Mouse (Mus musculus) kidney, adult 2 months (tissue): ENCODE measurements around the gene Chrm3. TPM values are rescaled to one million over a fixed set of nuclear protein-coding genes. Genes with fewer than 3 reads are reported as not detected.
"Not testable (repeated sequence)": the region's sequence is repeated elsewhere in the genome, so short reads cannot be mapped to it uniquely, and the experiment has no call there.

Experiments
- DNase-seq: peaks from one replicate; pipeline ENCODE4 v3.0.0; 2021
- H3K27ac ChIP-seq: fragments of 200-500 bp; 2 replicates; pipeline ENCODE4 v1.5.1; 2012; ENCODE audit warnings: low read depth, low read length, control low read depth, inconsistent platforms; ENCODE audit not compliant: insufficient read depth
- H3K27me3 ChIP-seq: fragments of 200-500 bp; replicated peaks from 2 replicates; pipeline ENCODE4 v1.6.1; 2012; ENCODE audit warnings: mild to moderate bottlenecking, moderate library complexity, low read length, inconsistent platforms; ENCODE audit not compliant: control insufficient read depth, insufficient read depth
- H3K36me3 ChIP-seq: fragments of 200-500 bp; 2 replicates; pipeline ENCODE4 v1.6.1; 2012; ENCODE audit warnings: mild to moderate bottlenecking, moderate library complexity, low read length, inconsistent platforms; ENCODE audit not compliant: control insufficient read depth, insufficient read depth
- H3K4me1 ChIP-seq: fragments of 200-500 bp; 2 replicates; pipeline ENCODE4 v1.6.1; 2011; ENCODE audit warnings: low read length; ENCODE audit not compliant: control insufficient read depth, insufficient read depth
- H3K4me3 ChIP-seq: fragments of 200-500 bp; 2 replicates; pipeline ENCODE4 v1.5.1; 2011; ENCODE audit warnings: mild to moderate bottlenecking, low read depth, low read length, control low read depth; ENCODE audit not compliant: insufficient read depth
- CTCF ChIP-seq: fragments of 200-500 bp; conservative IDR thresholded peaks from 2 replicates; pipeline ENCODE4 v1.5.1; 2011; ENCODE audit warnings: low read depth, mild to moderate bottlenecking, control low read depth, low read length, moderate library complexity, mixed read lengths; ENCODE audit not compliant: insufficient read depth, insufficient read length
- POLR2A ChIP-seq: fragments of 200-500 bp; IDR thresholded peaks from one replicate; pipeline ENCODE4 v1.6.1; 2011; ENCODE audit warnings: low read depth, low read length, control low read depth
- WGBS: fragments of 180-500 bp; shearing (Covaris S2); methylation state at CpG from one replicate; pipeline ENCODE4 v1.1.7; 2018; 5-methylcytosine and 5-hydroxymethylcytosine counted together
- polyA plus RNA-seq: library from polyadenylated mRNA; depleted of rRNA; stranded (reverse); fragments of >200 nt; gene quantifications from 2 replicates; pipeline ENCODE4 v1.2.3, GENCODE M21; 2012; rRNA removed

Chrm3 gene
- 3.1 and 5.2 TPM in 2 replicates for polyA plus RNA-seq

DNA sequence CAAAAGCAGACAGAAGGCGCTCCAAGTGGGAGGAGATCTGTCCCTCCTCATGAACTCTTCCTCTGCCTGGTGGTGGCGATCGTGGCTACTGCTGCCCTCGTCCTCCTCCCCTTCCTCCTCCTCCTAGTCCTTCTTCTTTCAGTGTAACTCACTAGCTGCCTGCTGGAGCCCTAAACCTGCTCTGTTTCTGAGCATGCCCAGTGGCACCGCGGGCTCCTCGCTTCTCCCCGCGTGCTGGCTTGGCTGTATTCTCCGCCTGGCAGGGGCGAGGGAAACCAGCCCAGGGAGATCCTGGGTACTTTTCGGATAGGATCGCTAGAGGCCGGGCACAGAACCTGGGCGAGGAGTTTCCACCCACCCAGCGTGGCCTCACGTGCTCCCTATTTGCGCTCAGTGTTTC lies at the start of gene Chrm3:
Gene Chrm3, minus strand, starts transcription at position 71 of the 400 bp plus-strand sequence.
- Histone ChIP-seq H3K4me3 (peak within 1 kb of the TSS; percentile 73), H3K27me3 (0 out of 2 replicates have a peak, but pooled peaks cover 3% of the 10 kb centered on the region), H3K4me1 (0 out of 2 replicates have a peak, but pooled peaks cover under 1% of the 10 kb centered on the region), H3K27ac (peak within 1 kb of the TSS; percentile 39; the same call in 1 of the 2 replicates), H3K36me3 (no peaks in the 10 kb centered on the region)
- WGBS: 1% methylated on average over 18 of the region's 18 CpGs
- TF ChIP-seq CTCF (0 out of 2 replicates have a peak, but pooled peaks have one; percentile 23), POLR2A (no peak)
- DNase-seq: peak; percentile 73

DNA sequence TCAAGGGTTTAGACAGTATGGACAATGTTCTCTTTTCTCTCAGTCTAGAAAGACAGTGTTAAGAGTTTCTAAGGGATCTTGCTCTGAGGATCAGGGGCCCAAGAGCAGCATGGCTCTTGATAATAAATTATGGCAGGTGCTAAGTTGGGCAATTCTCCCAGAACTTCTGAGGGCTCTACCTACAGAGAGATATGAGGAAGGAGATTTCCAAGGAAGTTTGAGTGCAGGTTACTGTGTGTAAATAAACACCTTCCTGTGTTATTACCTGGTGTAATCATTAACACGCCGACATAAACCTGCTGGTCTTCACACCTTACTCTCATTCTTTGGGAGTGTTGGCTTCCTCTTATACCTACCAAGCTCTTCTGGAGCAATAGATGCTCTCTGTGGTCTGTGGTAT lies 33.7 kb upstream of the Chrm3 start:
- no peak for DNase-seq
- no peak for TF ChIP-seq CTCF
- no peak for TF ChIP-seq POLR2A
- H3K27me3 ChIP-seq: no peaks in the 10 kb centered on the region
- no peak overlapping the region for H3K27ac ChIP-seq
- H3K36me3 ChIP-seq: no peaks in the 10 kb centered on the region
- WGBS: 83% methylated on average over 2 of the region's 2 CpGs
- H3K4me1 ChIP-seq: no peaks in the 10 kb centered on the region
- no peak overlapping the region for H3K4me3 ChIP-seq

GRCm38 (mm10) chr13:10375487-10375886 lies 14.8 kb upstream of the Chrm3 start:
- not testable (repeated sequence) for H3K4me3 ChIP-seq, H3K4me1 ChIP-seq, H3K27me3 ChIP-seq, DNase-seq, H3K36me3 ChIP-seq, H3K27ac ChIP-seq

GRCm38 (mm10) chr13:10360199-10360694 lies 400 bp downstream of the Chrm3 start:
- no peak for TF ChIP-seq CTCF
- no peak for TF ChIP-seq POLR2A
- Histone ChIP-seq H3K36me3 (no peaks in the 10 kb centered on the region), H3K4me3 (peak overlapping the region; percentile 73), H3K27me3 (0 out of 2 replicates have a peak, but pooled peaks cover 3% of the 10 kb centered on the region), H3K4me1 (0 out of 2 replicates have a peak, but pooled peaks cover 3% of the 10 kb centered on the region), H3K27ac (peak overlapping the region; percentile 39; the same call in 1 of the 2 replicates)
- DNase-seq: peak; percentile 21
- WGBS: under 1% methylated on average over 60 of the region's 60 CpGs

GRCm38 (mm10) chr13:10359516-10360198 lies 990 bp downstream of the Chrm3 start:
- DNase-seq: peak; percentile 29
- WGBS: 2% methylated on average over 26 of the region's 26 CpGs

GRCm38 (mm10) chr13:10355796-10356195 lies 4.9 kb downstream of the Chrm3 start:
- TF ChIP-seq CTCF (no peak), POLR2A (no peak)
- 50% methylated on average over 5 of the region's 5 CpGs for WGBS
- H3K4me3 ChIP-seq: no peak overlapping the region
- peak; percentile 75 for DNase-seq
- H3K27me3 ChIP-seq: 0 out of 2 replicates have a peak, but pooled peaks cover 2% of the 10 kb centered on the region
- peak overlapping the region; percentile 42; the same call in 1 of the 2 replicates for H3K27ac ChIP-seq
- H3K4me1 ChIP-seq: peaks cover 8% of the 10 kb centered on the region; the same call in 1 of the 2 replicates
- H3K36me3 ChIP-seq: no peaks in the 10 kb centered on the region

More at GRCm38 (mm10) chr13:10359516-10360198, 990 bp downstream of the Chrm3 start:
- peaks cover 5% of the 10 kb centered on the region; the same call in 1 of the 2 replicates for H3K4me1 ChIP-seq
- TF ChIP-seq CTCF: no peak
- no peak for TF ChIP-seq POLR2A
- 0 out of 2 replicates have a peak, but pooled peaks cover 3% of the 10 kb centered on the region for H3K27me3 ChIP-seq
- H3K27ac ChIP-seq: peak overlapping the region; percentile 69; the same call in 1 of the 2 replicates
- peak overlapping the region; percentile 73 for H3K4me3 ChIP-seq
- no peaks in the 10 kb centered on the region for H3K36me3 ChIP-seq

- H3K4me3 ChIP-seq: no peak overlapping the region
- no peak for TF ChIP-seq POLR2A
- no peak for TF ChIP-seq CTCF
- no peaks in the 10 kb centered on the region for H3K36me3 ChIP-seq
- peaks cover 8% of the 10 kb centered on the region; the same call in 1 of the 2 replicates for H3K4me1 ChIP-seq
- H3K27me3 ChIP-seq: 0 out of 2 replicates have a peak, but pooled peaks cover 2% of the 10 kb centered on the region
- H3K27ac ChIP-seq: peak overlapping the region; percentile 42; the same call in 1 of the 2 replicates
- DNase-seq: peak; percentile 60
- 25% methylated on average over 2 of the region's 2 CpGs for WGBS
Measured at GRCm38 (mm10) chr13:10354885-10355575, 5.6 kb downstream of the Chrm3 start.
